Mouse (Mus musculus) MEL (cell line): ENCODE measurements around the gene Chst15.

Experiments
- CTCF ChIP-seq, 3 experiments: IDR thresholded peaks in 2 of 3; conservative IDR thresholded peaks in 1 of 3; 2 replicates each; pipeline ENCODE4 v1.5.1; 2011 to 2012; ENCODE audit warnings: low read length in 3 of 3, low read depth in 2 of 3, mild to moderate bottlenecking in 2 of 3, improper control_type of control experiment in 1 of 3, inconsistent platforms in 1 of 3, mixed read lengths in 1 of 3, moderate library complexity in 1 of 3; ENCODE audit not compliant: control insufficient read depth in 1 of 3, insufficient read depth in 1 of 3, poor library complexity in 1 of 3, severe bottlenecking in 1 of 3
- E2F4 ChIP-seq: IDR thresholded peaks from 2 replicates; pipeline ENCODE4 v1.6.1; 2011; ENCODE audit warnings: low read depth, low read length, improper control_type of control experiment, borderline replicate concordance
- HCFC1 ChIP-seq: IDR thresholded peaks from 2 replicates; pipeline ENCODE4 v1.6.1; 2012; ENCODE audit warnings: low read depth, mild to moderate bottlenecking, inconsistent platforms, low read length, improper control_type of control experiment, moderate library complexity
- NRF1 ChIP-seq: IDR thresholded peaks from 2 replicates; pipeline ENCODE4 v1.6.1; 2014; ENCODE audit warnings: low read depth, mild to moderate bottlenecking, inconsistent platforms, low read length, improper control_type of control experiment, moderate library complexity; ENCODE audit not compliant: poor library complexity, insufficient read depth, severe bottlenecking
- POLR2A ChIP-seq, 2 experiments: IDR thresholded peaks; 2 replicates each; pipeline ENCODE4 v1.6.1; 2011 to 2012; ENCODE audit warnings: low read length in 2 of 2, mild to moderate bottlenecking in 2 of 2, control low read depth in 1 of 2, improper control_type of control experiment in 1 of 2, low read depth in 1 of 2, moderate library complexity in 1 of 2; ENCODE audit not compliant: control insufficient read depth in 1 of 2, insufficient read depth in 1 of 2, poor library complexity in 1 of 2

DNA sequence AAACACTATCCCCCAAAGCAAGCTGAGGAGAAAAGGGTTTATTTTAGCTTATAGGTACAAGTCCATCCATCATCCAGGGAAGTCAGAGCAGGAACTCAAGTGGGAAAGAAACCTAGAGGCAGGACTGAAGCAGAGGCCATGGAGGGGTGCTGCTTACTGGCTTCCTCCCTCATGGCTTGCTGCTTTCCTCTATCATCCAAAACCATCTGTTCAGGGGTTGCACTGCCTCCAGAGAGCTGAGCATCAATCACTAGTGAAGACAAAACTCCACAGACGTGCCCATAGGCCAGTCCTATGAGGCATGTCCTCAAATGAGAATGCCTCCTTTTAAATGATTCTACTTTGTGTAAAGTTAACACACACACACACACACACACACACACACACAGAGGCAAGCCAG lies 13.2 kb upstream of the Chst15 start:
- TF ChIP-seq NRF1, result no peak
- no peak for TF ChIP-seq HCFC1
- no peak for TF ChIP-seq POLR2A (IDR thresholded peaks at IDR 0.05; ENCODE audit: control insufficient read depth in 1 of 2, insufficient read depth in 1 of 2, low read depth in 1 of 2, low read length in 2 of 2, poor library complexity in 1 of 2)
- no peak for TF ChIP-seq CTCF (IDR thresholded peaks at IDR 0.05 in 2 of 3, conservative IDR thresholded peaks at IDR 0.05 in 1 of 3; ENCODE audit: control insufficient read depth in 1 of 3, insufficient read depth in 1 of 3, low read depth in 2 of 3, low read length in 3 of 3, poor library complexity in 1 of 3, severe bottlenecking in 1 of 3)
- no peak for TF ChIP-seq E2F4
